26 mouse cellular contexts compared by ENCODE assay signal in genomic region chr10:87209466-87209865, GRCm38 (mm10).
DNase-seq lines count a peak whose midpoint lies in the region; ATAC-seq and TF ChIP-seq lines count a peak whose summit lies in the region.
"Had no signal": no experiment of that assay in that cellular context is flagged by ENCODE, and none has a peak within 500 bp of the region (broad histone marks: within the 10 kb centered on the region; RNA-seq: fewer than 3 reads in every experiment).

No protein-coding gene starts in this region.

- H3K36me3 ChIP-seq in forebrain, postnatal 0 days (ENCODE audit: insufficient read depth), result no peaks in the 10 kb centered on the region
- no peaks in the 10 kb centered on the region for H3K36me3 ChIP-seq in forebrain, embryonic 12.5 days (replicated peaks)
- H3K36me3 ChIP-seq: embryonic facial prominence, embryonic 12.5 days; embryonic facial prominence, embryonic 15.5 days; forebrain, embryonic 15.5 days; heart, embryonic 12.5 days; heart, embryonic 15.5 days; hindbrain, embryonic 10.5 days; hindbrain, embryonic 13.5 days had no signal

- peak; percentile 45; the same call in 1 of the 2 replicates for ATAC-seq in forebrain, postnatal 0 days
- no peak for ATAC-seq in forebrain, embryonic 12.5 days (ENCODE audit: low FRiP score)
- ATAC-seq: activated CD4-positive, CD25-positive, alpha-beta regulatory T cell, adult 4 months; forebrain, embryonic 15.5 days; hindbrain, embryonic 16.5 days had no signal

- H3K27me3 ChIP-seq in forebrain, postnatal 0 days (ENCODE audit: insufficient read depth, low read length), result no peaks in the 10 kb centered on the region
- no peaks in the 10 kb centered on the region for H3K27me3 ChIP-seq in forebrain, embryonic 12.5 days
- H3K27me3 ChIP-seq: embryonic facial prominence, embryonic 12.5 days; embryonic facial prominence, embryonic 15.5 days; forebrain, embryonic 15.5 days; heart, embryonic 12.5 days; heart, embryonic 15.5 days; hindbrain, embryonic 13.5 days had no signal

- no peaks in the 10 kb centered on the region for H3K4me1 ChIP-seq in forebrain, postnatal 0 days (ENCODE audit: insufficient read depth)
- H3K4me1 ChIP-seq in forebrain, embryonic 12.5 days, result no peaks in the 10 kb centered on the region
- H3K4me1 ChIP-seq: embryonic facial prominence, embryonic 12.5 days; embryonic facial prominence, embryonic 15.5 days; forebrain, embryonic 15.5 days; heart, embryonic 12.5 days; heart, embryonic 15.5 days; hindbrain, embryonic 13.5 days had no signal

- 62% methylated on average over 1 of the region's 1 CpGs for WGBS in forebrain, postnatal 0 days
- 95% methylated on average over 1 of the region's 1 CpGs for WGBS in forebrain, embryonic 12.5 days

- H3K4me2 ChIP-seq in forebrain, postnatal 0 days (ENCODE audit: low read depth), result no peak overlapping the region
- no peak overlapping the region for H3K4me2 ChIP-seq in forebrain, embryonic 12.5 days
- H3K4me2 ChIP-seq: embryonic facial prominence, embryonic 12.5 days; embryonic facial prominence, embryonic 15.5 days; forebrain, embryonic 15.5 days; heart, embryonic 12.5 days; heart, embryonic 15.5 days; hindbrain, embryonic 13.5 days had no signal

- H3K4me3 ChIP-seq in forebrain, postnatal 0 days (ENCODE audit: low read depth, low read length), result no peak overlapping the region
- H3K4me3 ChIP-seq in forebrain, embryonic 12.5 days (replicated peaks), result no peak overlapping the region
- H3K4me3 ChIP-seq in left cerebral cortex, adult 2 months, result no peak overlapping the region
- H3K4me3 ChIP-seq: embryonic facial prominence, embryonic 12.5 days; embryonic facial prominence, embryonic 15.5 days; forebrain, embryonic 15.5 days; heart, embryonic 12.5 days; heart, embryonic 15.5 days; hindbrain, embryonic 10.5 days; hindbrain, embryonic 13.5 days had no signal

- peak; percentile 8 for DNase-seq in forebrain, postnatal 0 days
- peak; percentile 2 to 43 for DNase-seq in layer of hippocampus, adult 18-20 months (ENCODE audit: low spot score in 2 of 2)
- no peak for DNase-seq in layer of hippocampus, postnatal 10 days (ENCODE audit: low spot score in 2 of 2)
- peak; percentile 13 to 82 for DNase-seq in left cerebral cortex, postnatal 25 days (ENCODE audit: low spot score in 2 of 2)
- no peak for DNase-seq in left cerebral cortex, adult 2 months (ENCODE audit: extremely low spot score in 1 of 2, low spot score in 2 of 2)
- DNase-seq in right cerebral cortex, postnatal 25 days, result peak; percentile 12
- DNase-seq in right cerebral cortex, postnatal 14 days, result no peak
- DNase-seq: adrenal gland, adult 8-10 months; adrenal gland, postnatal 25 days; cerebellum, adult 18-20 months; cerebellum, adult 9-10 months; cerebellum, postnatal 25 days; gastrocnemius, postnatal 25 days; heart, adult 18-20 months; heart, postnatal 10 days; heart, postnatal 36 days had no signal

- no peaks in the 10 kb centered on the region for H3K9me3 ChIP-seq in forebrain, postnatal 0 days (ENCODE audit: low read length)
- H3K9me3 ChIP-seq in forebrain, embryonic 12.5 days, result no peaks in the 10 kb centered on the region
- H3K9me3 ChIP-seq: embryonic facial prominence, embryonic 12.5 days; embryonic facial prominence, embryonic 15.5 days; forebrain, embryonic 15.5 days; heart, embryonic 12.5 days; heart, embryonic 15.5 days; hindbrain, embryonic 10.5 days; hindbrain, embryonic 13.5 days had no signal

- intact Hi-C loops in left cerebral cortex, postnatal 25 days (cut with DNase I), result no loop called here
- intact Hi-C loops in left cerebral cortex, adult 2 months (cut with DNase I), result loop anchor here (1.0 to 5.0 kb wide), 2 partner anchors 125 to 293 kb away; no protein-coding TSS in a partner anchor

- TF ChIP-seq CTCF in forebrain, postnatal 0 days (IDR thresholded peaks at IDR 0.05; ENCODE audit: low read depth), result no peak
- no peak for TF ChIP-seq CTCF in left cerebral cortex, adult 2 months (IDR thresholded peaks at IDR 0.05)

- H3K27ac ChIP-seq in forebrain, postnatal 0 days (ENCODE audit: low read depth, low read length), result no peak overlapping the region
- H3K27ac ChIP-seq in forebrain, embryonic 12.5 days, result no peak overlapping the region
- no peak overlapping the region for H3K27ac ChIP-seq in left cerebral cortex, adult 2 months
- H3K27ac ChIP-seq: embryonic facial prominence, embryonic 12.5 days; embryonic facial prominence, embryonic 15.5 days; forebrain, embryonic 15.5 days; heart, embryonic 15.5 days; hindbrain, embryonic 10.5 days; hindbrain, embryonic 13.5 days had no signal

- H3K9ac ChIP-seq in forebrain, postnatal 0 days, result no peak overlapping the region
- H3K9ac ChIP-seq in forebrain, embryonic 12.5 days, result no peak overlapping the region
- H3K9ac ChIP-seq: embryonic facial prominence, embryonic 12.5 days; embryonic facial prominence, embryonic 15.5 days; forebrain, embryonic 15.5 days; heart, embryonic 12.5 days; heart, embryonic 15.5 days; hindbrain, embryonic 13.5 days had no signal

Comparison
In these comparisons a context has a peak if more than half of its experiments do, and no peak if none do; other contexts are left out.
1. DNase-seq: peak in forebrain, postnatal 0 days (single experiment), layer of hippocampus, adult 18-20 months (2 of 2), left cerebral cortex, postnatal 25 days (2 of 2) and right cerebral cortex, postnatal 25 days (single experiment); none in layer of hippocampus, postnatal 10 days (0 of 2), left cerebral cortex, adult 2 months (0 of 2) and right cerebral cortex, postnatal 14 days (single experiment).